Mouse (Mus musculus): ENCODE results near the gene Tectb.
"Not testable (repeated sequence)": the region's sequence is repeated elsewhere in the genome, so short reads cannot be mapped to it uniquely, and the experiment has no call there.

Gene Tectb

DNA sequence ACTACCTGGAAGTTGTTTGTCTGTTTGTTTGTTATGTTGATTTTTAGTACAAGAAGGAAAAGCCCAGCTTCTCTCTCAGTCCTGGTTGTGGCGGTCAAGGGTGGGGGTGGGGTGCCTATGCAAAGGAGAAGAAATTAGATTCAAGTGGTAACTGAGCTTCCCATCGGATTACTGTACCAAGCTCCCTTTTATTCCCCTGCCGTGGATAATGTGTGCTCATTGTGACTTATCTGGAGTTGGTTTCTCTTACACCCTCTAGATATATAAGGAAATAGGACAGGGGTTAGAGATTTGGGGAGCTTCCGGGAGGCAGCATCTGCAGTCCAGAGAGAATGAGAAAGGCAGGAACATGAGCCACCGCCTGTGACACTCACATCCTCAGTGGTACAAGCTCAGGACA lies at the start of gene Tectb:
TSS of gene Tectb (plus strand) at position 301 of the 400 bp plus-strand sequence.
- DNase-seq (ENCODE audit: low spot score in 2 of 2), result no peak

DNA sequence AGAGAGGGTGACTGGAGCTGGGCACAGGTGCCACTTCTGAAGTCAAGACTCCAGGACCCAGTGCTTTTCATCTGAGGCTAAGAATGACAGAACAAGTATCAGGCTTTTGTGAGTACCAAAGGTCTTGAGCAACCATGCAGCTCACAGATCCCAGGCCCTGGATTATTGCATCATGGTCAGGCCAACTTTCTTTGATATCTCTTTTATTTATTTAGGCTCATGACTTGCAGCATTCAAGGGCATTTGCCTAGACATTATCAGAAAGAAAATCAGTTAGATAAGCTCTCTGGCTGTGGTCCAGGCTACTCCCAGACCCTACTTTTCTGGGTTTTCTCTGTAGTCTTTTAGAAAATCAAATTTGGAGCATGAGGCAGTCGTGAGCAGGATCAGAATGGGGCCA lies 48.8 kb upstream of the Tectb start:
- DNase-seq (ENCODE audit: low spot score in 2 of 2), result no peak

DNA sequence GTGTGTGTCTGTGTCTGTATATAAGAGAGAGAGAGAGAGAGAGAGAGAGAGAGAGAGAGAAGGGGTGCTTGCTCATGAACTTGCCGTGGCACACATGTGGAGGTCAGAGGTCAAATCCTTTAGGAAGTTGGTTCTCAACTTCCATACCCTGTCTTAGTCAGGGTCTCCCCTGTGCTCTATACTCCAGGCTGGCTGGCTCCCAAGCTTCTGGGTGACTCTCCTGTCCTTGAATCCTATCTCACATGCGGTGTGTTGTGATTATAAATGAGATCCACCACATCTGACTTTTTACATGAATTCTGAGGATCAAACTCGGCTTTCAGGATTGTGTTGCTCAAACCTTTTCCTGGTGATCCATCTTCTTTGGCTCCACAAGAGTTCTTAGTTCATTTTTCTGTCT lies 48.1 kb upstream of the Tectb start:
- no peak for DNase-seq (ENCODE audit: low spot score in 2 of 2)

DNA sequence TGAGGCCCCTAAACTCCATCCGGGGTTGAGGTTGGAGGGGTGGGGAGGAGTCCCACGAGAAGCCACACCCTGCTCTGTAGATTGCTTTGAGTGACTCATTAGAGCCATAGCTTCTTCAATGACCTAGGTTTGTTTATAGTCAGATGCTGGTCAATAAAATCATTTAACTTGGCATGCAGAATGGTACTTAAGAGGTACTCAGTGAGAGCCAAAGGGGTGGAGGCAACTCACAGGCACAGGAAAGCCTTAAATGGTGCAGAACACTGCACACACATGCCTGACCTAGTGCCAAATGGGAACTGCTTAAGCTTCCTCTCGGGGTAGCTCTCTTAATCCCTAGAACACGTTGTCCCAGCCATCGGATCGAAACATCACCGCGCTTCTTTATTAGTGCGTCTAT lies 46.0 kb upstream of the Tectb start:
- no peak for DNase-seq (ENCODE audit: low spot score in 2 of 2)

DNA sequence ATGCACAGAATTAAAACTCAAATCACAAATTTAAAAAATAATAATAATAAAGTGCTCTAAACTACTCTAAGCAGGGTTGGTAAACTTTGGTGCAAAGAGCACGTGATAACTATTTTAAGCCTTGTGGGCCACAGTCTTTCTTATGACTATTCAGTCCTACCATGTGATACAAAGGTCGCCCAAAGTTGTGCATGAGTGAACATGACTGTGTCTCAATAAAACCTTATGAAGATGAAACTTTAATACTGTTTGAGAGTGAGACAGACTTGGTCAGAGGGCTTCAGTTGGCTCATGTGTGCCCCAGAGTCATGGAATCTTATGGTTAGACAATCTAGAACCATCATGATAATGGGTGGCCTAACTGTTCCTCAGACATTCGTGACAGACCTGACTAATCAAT lies 44.6 kb upstream of the Tectb start:
- no peak for DNase-seq (ENCODE audit: low spot score in 2 of 2)

DNA sequence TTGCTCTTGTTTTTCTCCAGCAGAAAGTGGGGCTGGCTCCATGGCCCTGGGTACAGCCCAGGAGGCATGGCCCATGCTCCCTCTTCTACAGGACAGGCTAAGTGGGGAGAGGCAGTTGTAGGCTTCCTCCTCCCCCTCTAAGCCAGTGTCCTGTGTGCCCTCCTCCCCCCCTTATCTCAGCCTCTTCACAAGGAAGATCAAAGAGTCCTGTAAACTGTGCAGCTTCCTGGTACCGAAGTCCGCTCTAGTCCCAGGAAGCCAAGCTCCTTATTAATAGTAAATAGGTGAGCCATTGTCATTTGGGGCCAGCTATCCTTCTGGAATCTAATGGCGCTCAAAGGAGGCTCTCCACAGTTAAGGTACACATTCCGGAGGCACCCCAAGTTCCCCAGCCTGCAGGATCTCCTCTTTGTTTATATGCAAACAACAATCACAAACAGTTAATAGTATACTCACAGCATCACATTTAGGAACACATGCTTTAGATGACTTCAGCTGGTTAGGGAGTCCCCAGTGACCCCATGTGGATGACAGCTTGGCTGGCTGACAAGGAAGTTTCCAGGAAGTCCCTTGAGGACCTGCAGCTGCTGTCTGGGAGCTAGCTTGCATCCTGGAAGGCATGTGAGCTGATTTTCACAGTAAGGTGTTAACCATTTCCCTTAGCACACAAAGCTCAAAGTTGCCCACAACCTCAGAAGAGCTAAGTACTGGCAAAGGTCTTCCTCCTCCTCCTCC lies 43.7 kb upstream of the Tectb start:
- no peak for DNase-seq (ENCODE audit: low spot score in 2 of 2)

DNA sequence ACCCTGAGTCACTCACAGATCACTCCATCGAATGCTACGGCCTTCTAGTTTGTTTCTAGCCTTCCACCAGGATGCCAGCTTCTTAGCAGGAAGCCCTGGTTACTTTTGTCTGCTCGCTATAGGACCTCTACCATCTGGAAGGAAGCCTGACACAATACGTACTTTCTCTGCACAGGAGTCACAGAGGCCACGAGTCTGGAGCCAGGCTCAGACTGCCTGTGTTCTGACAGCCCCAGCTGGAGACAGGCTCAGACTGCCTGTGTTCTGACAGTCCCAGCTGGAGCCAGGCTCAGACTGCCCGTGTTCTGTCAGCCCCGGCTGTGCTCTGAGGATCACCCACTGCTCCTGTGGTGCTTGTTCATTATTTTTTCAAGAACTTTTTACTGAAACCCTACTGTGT lies 42.6 kb upstream of the Tectb start:
- DNase-seq (ENCODE audit: low spot score in 2 of 2), result no peak

DNA sequence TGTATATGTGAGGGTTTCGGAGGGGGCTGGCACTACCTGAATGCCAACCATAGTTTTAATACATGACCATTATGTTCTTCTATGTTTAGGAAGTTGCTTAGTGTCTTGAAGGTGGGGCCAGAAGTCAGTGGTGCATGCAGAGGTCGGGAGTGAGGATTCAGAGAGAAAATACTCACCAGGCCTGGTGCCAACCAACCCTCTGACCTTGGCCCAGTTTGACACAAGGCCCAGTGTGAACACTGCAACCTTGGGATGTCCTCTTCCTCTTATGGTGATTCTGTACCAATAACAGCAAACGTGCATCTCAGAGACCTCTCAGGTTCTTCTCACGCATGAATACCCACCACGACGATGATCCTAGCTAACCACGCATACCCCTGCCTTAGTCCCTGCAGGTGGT lies 42.0 kb upstream of the Tectb start:
- no peak for DNase-seq (ENCODE audit: low spot score in 2 of 2)

DNA sequence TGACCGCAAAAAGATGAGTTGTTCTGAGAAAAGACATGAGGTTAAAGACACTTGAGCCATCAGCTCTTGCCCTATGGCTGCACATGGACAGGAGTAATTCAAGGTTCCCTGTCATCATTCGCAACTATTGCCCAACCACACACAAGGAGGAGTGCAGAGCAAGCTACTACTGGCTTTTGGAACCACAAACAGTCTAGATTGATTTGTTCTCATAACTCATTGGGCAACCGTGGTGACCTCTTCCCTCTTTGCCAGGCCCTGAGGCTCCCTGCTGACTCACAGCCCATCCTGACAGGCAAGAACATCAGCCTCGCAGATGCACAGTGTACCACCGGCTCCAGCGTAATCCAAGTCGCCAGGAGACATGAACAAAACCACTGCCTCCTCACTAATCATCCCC lies 41.2 kb upstream of the Tectb start:
- DNase-seq (ENCODE audit: low spot score in 2 of 2), result no peak

DNA sequence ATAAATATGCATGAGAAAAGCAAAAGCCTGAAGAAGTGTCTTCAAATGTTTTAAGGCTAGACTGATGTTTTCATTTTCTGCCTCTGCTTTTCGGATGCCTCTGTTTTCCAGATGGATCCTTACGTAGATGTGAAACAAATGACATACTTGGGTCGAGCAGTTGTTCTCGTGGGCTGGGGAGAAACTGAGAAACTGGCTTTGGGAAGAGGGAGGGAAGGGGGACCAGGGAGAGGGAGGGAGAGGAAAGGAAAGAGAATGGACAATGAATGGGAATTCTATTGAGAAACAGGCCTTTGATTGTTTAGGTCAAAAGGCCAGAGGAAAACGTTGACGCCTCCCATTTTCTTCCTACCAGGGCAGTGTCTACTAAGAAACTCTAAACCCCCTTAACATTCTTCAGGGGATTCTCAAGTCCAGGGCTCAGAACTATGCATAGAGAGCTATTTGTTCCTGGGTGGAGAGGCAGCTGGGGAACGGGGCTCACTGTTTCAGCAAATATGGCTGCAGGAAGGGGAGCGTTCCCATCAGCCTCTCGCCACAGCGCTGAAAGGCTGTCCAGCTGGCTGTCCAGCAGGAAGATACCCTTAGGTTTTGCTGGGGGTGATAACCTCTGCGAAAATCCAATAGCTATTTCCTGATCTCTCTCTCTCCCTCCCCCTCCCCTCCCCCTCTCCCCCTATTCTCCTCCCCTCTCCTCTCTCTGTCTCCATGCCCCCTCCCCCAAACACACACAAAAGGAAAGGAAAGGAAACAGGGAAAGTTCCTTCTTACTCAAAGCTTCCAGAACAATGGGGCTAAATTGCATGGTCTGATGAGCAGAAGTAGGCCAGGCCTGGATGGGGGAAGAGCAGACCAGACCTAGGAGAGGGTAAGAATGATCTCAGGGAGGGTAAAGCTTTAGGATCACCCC lies 36.9 kb upstream of the Tectb start:
- no peak for DNase-seq (ENCODE audit: low spot score in 2 of 2)

DNA sequence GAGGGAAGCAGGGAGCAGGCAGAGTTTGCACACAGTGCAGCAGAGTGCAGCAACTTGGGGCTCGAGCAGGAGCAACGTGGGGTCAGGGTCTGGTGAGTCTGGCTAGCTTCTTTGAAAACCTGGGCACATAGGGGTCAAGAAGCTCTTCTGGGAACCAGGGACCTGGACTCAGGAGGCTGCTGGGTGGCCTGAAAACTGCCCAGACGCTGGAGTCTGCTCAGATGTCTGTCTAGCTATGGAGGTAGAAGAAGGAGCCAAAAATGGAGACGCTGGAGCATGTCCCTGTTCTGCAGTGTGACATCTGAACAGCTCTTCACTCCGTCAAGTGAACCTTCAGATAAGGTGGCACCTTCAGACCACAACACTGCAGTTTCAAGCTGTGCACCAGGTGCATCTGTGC lies 35.8 kb upstream of the Tectb start:
- no peak for DNase-seq (ENCODE audit: low spot score in 2 of 2)

DNA sequence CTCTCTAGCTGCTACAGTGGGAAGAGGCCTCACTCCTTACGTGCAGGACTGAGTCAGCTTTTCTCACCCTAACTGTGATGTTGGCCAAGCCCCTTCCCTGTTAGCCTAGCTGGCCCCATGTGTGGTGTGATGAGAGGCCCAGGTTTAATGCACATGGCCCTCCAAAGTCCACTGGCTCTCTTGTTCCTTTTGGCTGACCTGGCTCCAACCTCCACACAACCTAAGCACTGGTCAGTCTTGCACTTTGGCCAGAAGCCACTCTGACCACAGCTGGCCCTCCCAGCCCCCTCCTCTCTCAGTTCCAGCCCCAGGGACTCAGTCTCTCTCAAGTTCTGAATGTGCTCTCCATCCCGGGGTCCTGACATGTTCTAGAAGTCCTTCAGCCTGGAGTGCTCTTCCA lies 35.4 kb upstream of the Tectb start:
- DNase-seq (ENCODE audit: low spot score in 2 of 2), result no peak

DNA sequence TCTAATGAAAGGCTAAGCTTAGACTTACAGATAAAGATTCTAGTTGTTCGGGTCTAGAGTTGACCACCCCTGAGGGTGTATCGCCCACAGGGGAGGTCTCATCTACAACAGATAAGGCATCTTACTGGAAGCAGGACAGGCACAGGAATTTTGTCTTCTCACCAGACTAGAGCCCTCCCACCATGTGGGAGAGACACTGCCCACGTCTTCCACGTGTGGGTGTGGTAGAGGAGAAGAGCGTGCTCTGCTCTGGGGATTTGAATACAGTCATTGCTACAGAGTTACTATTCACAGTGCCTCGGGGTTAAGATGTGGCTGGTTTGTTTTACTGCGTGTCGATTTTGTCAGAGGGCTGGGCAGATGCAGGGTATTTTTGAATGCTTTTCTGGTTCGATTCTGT lies 33.0 kb upstream of the Tectb start:
- no peak for DNase-seq (ENCODE audit: low spot score in 2 of 2)

DNA sequence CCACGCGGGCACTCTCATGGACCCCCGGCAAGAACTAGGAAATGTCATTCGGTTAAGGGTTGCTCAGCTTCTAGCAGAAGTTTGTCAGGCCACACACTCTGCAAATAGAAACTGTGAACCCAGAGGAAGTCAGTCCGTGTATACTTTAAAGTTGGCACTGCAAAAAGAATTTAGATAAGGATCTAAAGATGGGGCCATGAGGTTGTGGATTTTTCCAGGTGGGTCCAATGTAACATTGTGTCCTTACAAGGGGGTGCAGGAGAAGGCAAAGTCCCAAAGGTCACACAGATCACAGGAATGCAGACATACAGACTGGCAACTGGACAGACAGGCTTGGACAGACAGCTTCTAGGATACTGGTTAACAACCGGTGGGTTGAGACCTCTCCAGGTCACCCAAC lies 32.4 kb upstream of the Tectb start:
- no peak for DNase-seq (ENCODE audit: low spot score in 2 of 2)

DNA sequence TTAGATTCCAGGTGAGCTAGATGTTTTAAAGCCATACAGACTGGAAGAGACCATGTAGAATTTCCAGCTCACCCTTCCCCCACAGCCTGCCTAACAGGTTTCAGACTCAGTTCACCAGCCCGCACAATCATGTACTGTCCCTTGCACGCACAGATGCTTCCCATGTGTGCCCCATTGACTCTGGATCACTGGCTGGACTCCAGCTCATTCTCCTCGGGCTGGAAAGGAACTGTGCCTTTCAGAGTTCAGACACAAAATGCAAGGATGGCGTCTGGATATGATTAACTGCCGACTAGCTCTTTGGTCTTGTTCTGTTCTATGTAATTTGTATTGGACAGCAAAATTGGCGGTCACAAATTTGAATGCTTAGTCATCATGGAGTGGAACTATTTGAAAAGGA lies 30.9 kb upstream of the Tectb start:
- DNase-seq (ENCODE audit: low spot score in 2 of 2), result no peak

DNA sequence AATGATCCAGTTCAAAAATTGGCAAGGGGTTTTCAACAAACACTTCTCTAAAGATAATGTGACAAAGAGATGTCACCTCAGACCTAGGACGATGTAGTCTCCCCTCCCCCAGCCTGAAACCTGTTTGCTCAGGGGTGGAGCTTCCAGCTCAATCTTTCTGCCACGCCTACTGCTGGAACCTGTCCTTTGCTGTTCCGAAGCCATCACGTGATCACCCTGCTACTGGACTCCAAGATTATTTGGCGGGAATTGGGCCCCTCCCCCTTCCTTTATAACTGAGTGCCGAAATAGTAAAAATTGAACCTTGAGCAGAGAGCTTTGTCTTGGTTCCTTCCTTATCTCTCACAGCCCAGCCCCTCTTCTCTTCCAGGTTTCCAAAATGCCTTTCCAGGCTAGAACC lies 28.3 kb upstream of the Tectb start:
- DNase-seq (ENCODE audit: low spot score in 2 of 2), result not testable (repeated sequence)

DNA sequence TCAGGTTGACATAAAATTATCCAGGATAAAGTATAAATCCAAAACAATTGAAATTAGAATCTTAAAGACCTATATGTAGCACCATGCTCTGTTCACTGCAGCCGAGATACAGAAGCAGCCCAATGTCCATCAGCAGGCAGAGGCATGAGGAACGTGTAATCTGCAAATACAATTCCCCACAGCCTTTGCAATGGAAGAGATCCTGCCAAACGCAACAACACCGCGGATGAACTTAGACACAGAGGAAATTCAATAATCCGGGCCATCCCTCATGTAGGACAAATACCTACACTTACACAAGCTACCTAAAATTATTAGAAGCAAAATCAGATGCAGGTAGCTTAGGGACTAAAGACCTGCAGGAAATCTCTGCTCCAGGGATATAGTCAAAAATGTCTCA lies 27.6 kb upstream of the Tectb start:
- no peak for DNase-seq (ENCODE audit: low spot score in 2 of 2)

DNA sequence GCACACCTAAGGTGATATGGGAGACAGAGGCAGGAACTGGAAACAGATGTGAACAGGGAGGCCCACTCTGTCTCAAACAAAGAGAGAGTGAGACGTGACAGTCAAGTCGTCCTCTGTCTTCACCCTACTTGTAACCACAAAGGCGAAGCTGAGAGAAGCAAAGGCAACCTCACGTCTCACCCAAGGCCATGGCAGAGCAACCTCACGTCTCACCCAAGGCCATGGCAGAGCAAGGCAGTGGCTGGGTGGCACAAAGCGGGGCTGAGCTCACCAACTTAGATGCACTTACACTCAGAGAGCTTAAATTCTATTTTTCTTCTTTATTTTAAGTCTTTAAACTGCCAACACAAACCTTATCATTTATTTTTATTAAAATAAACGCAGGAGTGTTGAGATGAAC lies 23.5 kb upstream of the Tectb start:
- no peak for DNase-seq (ENCODE audit: low spot score in 2 of 2)

DNA sequence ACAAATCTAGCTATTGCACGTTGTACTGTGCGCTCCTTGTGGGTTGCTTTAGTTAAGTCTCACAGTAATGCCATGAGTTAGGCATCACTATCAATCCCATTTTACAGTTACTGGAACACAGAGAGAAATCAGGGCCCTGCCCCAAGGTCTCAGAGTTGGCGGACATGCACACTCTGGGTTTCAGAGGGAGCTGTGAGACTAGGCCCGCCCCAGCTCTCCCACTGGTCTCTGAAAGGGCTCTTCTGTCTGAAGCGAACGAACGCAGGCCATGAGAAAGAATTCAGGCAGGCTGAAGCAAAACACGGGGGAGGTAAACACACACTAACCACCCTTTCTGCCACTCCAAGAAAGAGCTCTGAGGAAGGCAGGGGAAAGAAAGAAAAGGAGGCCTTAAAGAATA lies 21.9 kb upstream of the Tectb start:
- DNase-seq (ENCODE audit: low spot score in 2 of 2), result no peak

DNA sequence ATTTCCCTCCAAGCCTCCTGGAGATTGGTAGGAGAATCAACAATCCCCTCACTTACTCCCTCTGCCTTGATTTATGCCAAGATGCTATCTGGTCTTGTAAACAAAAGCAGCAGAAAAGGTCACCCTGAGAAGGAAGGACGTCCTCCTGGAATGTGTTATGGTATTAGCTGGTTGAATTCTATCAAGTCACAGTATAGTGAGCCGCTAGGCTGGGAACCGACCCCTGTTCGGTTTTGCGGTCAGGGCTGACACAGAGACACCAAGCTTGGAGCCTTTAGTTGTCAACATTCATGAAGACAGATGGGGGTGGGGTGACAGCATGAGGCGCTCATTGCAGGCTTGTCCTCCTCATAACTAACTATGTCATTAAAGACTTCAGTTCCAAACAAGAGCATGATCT lies 20.7 kb upstream of the Tectb start:
- DNase-seq (ENCODE audit: low spot score in 2 of 2), result no peak

DNA sequence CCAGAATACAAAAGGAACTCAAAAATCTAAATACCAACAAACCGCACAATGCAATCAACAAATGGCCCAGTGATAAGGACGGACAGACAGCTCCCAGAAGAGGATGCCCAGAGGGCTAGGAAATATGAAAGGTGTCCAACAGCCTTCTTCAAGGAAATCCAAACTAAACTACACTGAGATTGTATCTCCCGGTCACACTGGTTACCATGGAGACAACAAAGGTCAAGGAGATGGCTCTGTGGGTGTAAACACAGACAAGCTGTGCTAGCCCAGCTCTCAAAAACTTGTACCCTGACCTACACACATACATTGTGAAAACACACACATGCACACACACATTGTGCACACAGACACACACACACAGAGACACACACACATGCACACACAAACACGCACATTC lies 18.3 kb upstream of the Tectb start:
- no peak for DNase-seq (ENCODE audit: low spot score in 2 of 2)

DNA sequence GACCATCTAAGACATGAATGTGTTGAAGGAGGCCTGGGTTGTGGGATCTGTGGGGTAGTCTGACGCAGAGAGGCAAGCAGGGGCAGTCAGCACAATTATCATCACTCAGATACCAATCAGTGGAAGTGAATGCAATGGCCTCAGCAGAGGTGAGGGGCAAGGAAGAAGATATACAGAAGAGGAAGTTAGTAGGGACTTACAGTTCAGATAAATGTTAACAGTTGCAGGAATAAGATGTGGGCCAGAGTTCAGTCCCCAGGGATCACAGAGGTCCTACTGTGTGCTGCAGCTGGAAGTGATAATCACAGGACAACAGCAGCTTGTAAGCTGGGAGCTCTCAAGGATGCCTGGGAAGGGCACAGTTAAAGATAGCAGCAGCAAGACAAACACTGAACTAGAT lies 16.4 kb upstream of the Tectb start:
- DNase-seq (ENCODE audit: low spot score in 2 of 2), result no peak

DNA sequence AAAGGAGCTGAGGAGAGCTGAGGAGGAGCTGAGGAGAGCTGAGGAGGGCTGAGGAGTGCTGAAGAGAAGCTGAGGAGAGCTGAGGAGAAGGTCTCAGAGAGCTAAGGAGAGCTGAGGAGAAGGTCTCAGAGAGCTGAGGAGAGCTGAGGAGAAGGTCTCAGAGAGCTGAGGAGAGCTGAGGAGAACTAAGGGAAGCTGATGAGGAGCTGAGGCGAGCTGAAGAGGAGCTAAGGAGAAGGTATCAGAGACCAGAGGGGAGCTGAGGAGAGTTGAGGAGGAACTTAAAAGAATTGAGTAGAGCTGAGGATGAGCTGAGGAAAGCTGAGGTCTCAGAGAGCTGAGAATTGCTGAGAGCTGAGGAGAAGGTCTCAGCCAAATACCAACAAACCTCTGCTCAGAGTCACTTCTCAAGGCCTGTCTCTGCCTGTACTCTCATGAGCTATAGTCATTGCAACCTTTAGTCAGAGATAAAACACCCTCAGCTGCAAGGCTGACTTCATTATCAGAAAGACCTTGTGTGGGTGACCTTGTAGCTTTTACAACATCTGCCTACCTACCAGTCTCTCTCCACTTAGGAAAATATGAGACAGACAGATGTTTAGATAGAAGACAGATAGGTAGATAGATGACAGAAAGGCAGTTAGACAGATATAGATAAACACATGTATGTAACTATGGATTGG lies 15.2 kb upstream of the Tectb start:
- DNase-seq (ENCODE audit: low spot score in 2 of 2), result no peak
